Mouse (Mus musculus): ENCODE results near the gene Nhlrc4. TPM values are rescaled to one million over a fixed set of nuclear protein-coding genes. Genes with fewer than 3 reads are reported as not detected.

The Nhlrc4 gene
- polyA plus RNA-seq, 1 experiment from 2014 or later = not detected

- DNase-seq (ENCODE audit: low spot score) = peak; percentile 73
Observed at GRCm38 (mm10) chr17:25893975-25894617, 50.7 kb downstream of the Nhlrc4 start.

More at GRCm38 (mm10) chr17:25893975-25894617, 50.7 kb downstream of the Nhlrc4 start:
- 37% methylated on average over 2 of the region's 2 CpGs for WGBS
- ATAC-seq (ENCODE audit: low FRiP score, low TSS enrichment) = peak; percentile 82; the same call in 1 of the 2 replicates
- TF ChIP-seq CTCF (IDR thresholded peaks at IDR 0.05; ENCODE audit: low read depth) (peak; percentile 98), EP300 (optimal IDR thresholded peaks at IDR 0.05) (no peak)
- H3K36me3 ChIP-seq (ENCODE audit: control insufficient read depth, insufficient read depth, low read length) = no peaks in the 10 kb centered on the region; the same call in 1 of the 2 replicates
- no peaks in the 10 kb centered on the region for H3K9me3 ChIP-seq (ENCODE audit: control insufficient read depth, low read length)
- H3K4me3 ChIP-seq (ENCODE audit: low read depth, low read length) = no peak overlapping the region
- no peaks in the 10 kb centered on the region for H3K27me3 ChIP-seq (ENCODE audit: control insufficient read depth, insufficient read depth, low read length)
- no peak overlapping the region for H3K9ac ChIP-seq (ENCODE audit: low read length)
- H3K27ac ChIP-seq (replicated peaks) = no peak overlapping the region
- no peaks in the 10 kb centered on the region for H3K4me1 ChIP-seq (replicated peaks; ENCODE audit: control insufficient read depth, insufficient read depth)
- no peak overlapping the region for H3K4me2 ChIP-seq (replicated peaks; ENCODE audit: low read depth)

Other genes with a start within 250 kb of the Nhlrc4 start
- 1.4 and 1.7 TPM in 2 replicates for gene Gng13, start 227.8 kb downstream of the Nhlrc4 start, polyA plus RNA-seq (2015; fragmentation: Nextera tagmentation; extraction: Ambion mirVana)
- gene Chtf18, start 217.5 kb downstream of the Nhlrc4 start, polyA plus RNA-seq (2015; fragmentation: Nextera tagmentation; extraction: Ambion mirVana) = 4.2 and 5.4 TPM in 2 replicates
- 10.3 and 10.5 TPM in 2 replicates for gene Rpusd1, start 217.3 kb downstream of the Nhlrc4 start, polyA plus RNA-seq (2015; fragmentation: Nextera tagmentation; extraction: Ambion mirVana)
- gene Mslnl, start 208.9 kb downstream of the Nhlrc4 start, polyA plus RNA-seq (2015; fragmentation: Nextera tagmentation; extraction: Ambion mirVana) = 0.05 and 0.10 TPM in 2 replicates
- 54.8 and 70.6 TPM in 2 replicates for gene Msln, start 190.6 kb downstream of the Nhlrc4 start, polyA plus RNA-seq (2015; fragmentation: Nextera tagmentation; extraction: Ambion mirVana)
- gene Narfl, start 171.2 kb downstream of the Nhlrc4 start, polyA plus RNA-seq (2015; fragmentation: Nextera tagmentation; extraction: Ambion mirVana) = 19.1 and 20.9 TPM in 2 replicates
- 37.5 and 40.2 TPM in 2 replicates for gene Haghl, start 159.3 kb downstream of the Nhlrc4 start, polyA plus RNA-seq (2015; fragmentation: Nextera tagmentation; extraction: Ambion mirVana)
- gene Ccdc78, start 158.4 kb downstream of the Nhlrc4 start, polyA plus RNA-seq (2015; fragmentation: Nextera tagmentation; extraction: Ambion mirVana) = 0.23 and 0.24 TPM in 2 replicates
- gene Fam173a, start 152.1 kb downstream of the Nhlrc4 start, polyA plus RNA-seq (2015; fragmentation: Nextera tagmentation; extraction: Ambion mirVana) = 91.0 and 94.7 TPM in 2 replicates
- 0.65 TPM in 1 of 2 replicates, not detected in the other for gene AC134908.4, start 149.3 kb downstream of the Nhlrc4 start, polyA plus RNA-seq (2015; fragmentation: Nextera tagmentation; extraction: Ambion mirVana)
- 18.7 and 19.0 TPM in 2 replicates for gene Metrn, start 147.8 kb downstream of the Nhlrc4 start, polyA plus RNA-seq (2015; fragmentation: Nextera tagmentation; extraction: Ambion mirVana)
- 1.3 and 1.9 TPM in 2 replicates for gene Fbxl16, start 135.9 kb downstream of the Nhlrc4 start, polyA plus RNA-seq (2015; fragmentation: Nextera tagmentation; extraction: Ambion mirVana)
- gene Wdr24, start 121.3 kb downstream of the Nhlrc4 start, polyA plus RNA-seq (2015; fragmentation: Nextera tagmentation; extraction: Ambion mirVana) = 10.8 and 12.5 TPM in 2 replicates
- 29.7 and 31.5 TPM in 2 replicates for gene Jmjd8, start 116.1 kb downstream of the Nhlrc4 start, polyA plus RNA-seq (2015; fragmentation: Nextera tagmentation; extraction: Ambion mirVana)
- 215 and 224 TPM in 2 replicates for gene Stub1, start 111.6 kb downstream of the Nhlrc4 start, polyA plus RNA-seq (2015; fragmentation: Nextera tagmentation; extraction: Ambion mirVana)
- gene Rhbdl1, start 107.7 kb downstream of the Nhlrc4 start, polyA plus RNA-seq (2015; fragmentation: Nextera tagmentation; extraction: Ambion mirVana) = 3.1 and 4.3 TPM in 2 replicates
- gene Gm20683, start 103.2 kb downstream of the Nhlrc4 start, polyA plus RNA-seq (2015; fragmentation: Nextera tagmentation; extraction: Ambion mirVana) = 1.8 and 2.3 TPM in 2 replicates
- 10.7 and 13.2 TPM in 2 replicates for gene Rhot2, start 100.1 kb downstream of the Nhlrc4 start, polyA plus RNA-seq (2015; fragmentation: Nextera tagmentation; extraction: Ambion mirVana)
- 4.1 and 4.2 TPM in 2 replicates for gene Wdr90, start 83.5 kb downstream of the Nhlrc4 start, polyA plus RNA-seq (2015; fragmentation: Nextera tagmentation; extraction: Ambion mirVana)
- 52.4 and 59.9 TPM in 2 replicates for gene Mcrip2, start 76.2 kb downstream of the Nhlrc4 start, polyA plus RNA-seq (2015; fragmentation: Nextera tagmentation; extraction: Ambion mirVana)
- 52.9 and 54.1 TPM in 2 replicates for gene Mettl26, start 69.9 kb downstream of the Nhlrc4 start, polyA plus RNA-seq (2015; fragmentation: Nextera tagmentation; extraction: Ambion mirVana)
- 0.35 and 0.38 TPM in 2 replicates for gene Wfikkn1, start 64.1 kb downstream of the Nhlrc4 start, polyA plus RNA-seq (2015; fragmentation: Nextera tagmentation; extraction: Ambion mirVana)
- 20.2 TPM in 2 replicates for gene Rab40c, start 25.2 kb downstream of the Nhlrc4 start, polyA plus RNA-seq (2015; fragmentation: Nextera tagmentation; extraction: Ambion mirVana)
- gene Pigq, start within 50 bp of the Nhlrc4 start, polyA plus RNA-seq (2015; fragmentation: Nextera tagmentation; extraction: Ambion mirVana) = 25.4 and 29.9 TPM in 2 replicates
- gene A930017K11Rik, start 7.6 kb upstream of the Nhlrc4 start, polyA plus RNA-seq (2015; fragmentation: Nextera tagmentation; extraction: Ambion mirVana) = 0.06 TPM in 1 of 2 replicates, not detected in the other
- 12.5 and 13.7 TPM in 2 replicates for gene Capn15, start 40.8 kb upstream of the Nhlrc4 start, polyA plus RNA-seq (2015; fragmentation: Nextera tagmentation; extraction: Ambion mirVana)
- 4.5 and 5.1 TPM in 2 replicates for gene Rab11fip3, start 124.6 kb upstream of the Nhlrc4 start, polyA plus RNA-seq (2015; fragmentation: Nextera tagmentation; extraction: Ambion mirVana)
- gene Decr2, start 145.4 kb upstream of the Nhlrc4 start, polyA plus RNA-seq (2015; fragmentation: Nextera tagmentation; extraction: Ambion mirVana) = 65.4 and 66.3 TPM in 2 replicates
- gene Nme4, start 150.6 kb upstream of the Nhlrc4 start, polyA plus RNA-seq (2015; fragmentation: Nextera tagmentation; extraction: Ambion mirVana) = 30.9 and 32.5 TPM in 2 replicates
- 16.1 and 17.5 TPM in 2 replicates for gene Tmem8, start 168.3 kb upstream of the Nhlrc4 start, polyA plus RNA-seq (2015; fragmentation: Nextera tagmentation; extraction: Ambion mirVana)
- gene Mrpl28, start 178.5 kb upstream of the Nhlrc4 start, polyA plus RNA-seq (2015; fragmentation: Nextera tagmentation; extraction: Ambion mirVana) = 134 and 135 TPM in 2 replicates
- gene Axin1, start 193.7 kb upstream of the Nhlrc4 start, polyA plus RNA-seq (2015; fragmentation: Nextera tagmentation; extraction: Ambion mirVana) = 10.9 and 12.4 TPM in 2 replicates

Measured in stomach, postnatal 0 days (tissue).